Mouse (Mus musculus) lung, postnatal 0 days (tissue): ENCODE measurements around the gene Armc10.

Experiments used
- CTCF ChIP-seq: IDR thresholded peaks from 2 replicates; pipeline ENCODE4 v1.5.1; 2016; ENCODE audit warnings: antibody characterized with exemption, mild to moderate bottlenecking
- EP300 ChIP-seq: IDR thresholded peaks from 2 replicates; pipeline ENCODE4 v1.6.1; 2016; ENCODE audit warnings: antibody characterized with exemption, mild to moderate bottlenecking, control low read depth

DNA sequence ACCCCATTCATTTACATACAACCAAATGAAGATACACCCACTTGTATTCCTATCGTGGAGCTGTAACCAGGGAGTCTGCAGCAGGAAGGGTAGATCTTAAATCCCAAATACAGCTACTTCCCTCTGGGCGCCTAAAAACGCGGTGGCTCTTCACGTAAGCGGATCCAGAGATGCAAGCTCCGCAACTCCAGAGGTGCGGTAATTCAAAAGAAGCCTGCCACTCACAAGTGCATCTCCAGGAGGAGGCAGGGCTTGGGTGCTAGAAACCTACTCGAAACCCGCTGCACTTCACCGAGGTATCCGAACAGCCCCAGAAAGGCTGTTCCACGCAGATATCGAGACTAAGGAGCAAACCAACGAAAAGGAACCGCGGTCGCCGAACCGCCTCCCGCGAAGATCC lies 55.3 kb downstream of the Armc10 start:
- TF ChIP-seq CTCF, result no peak
- no peak for TF ChIP-seq EP300
